Mouse (Mus musculus) intestine, embryonic 16.5 days (tissue): ENCODE measurements around the gene Fam189b. TPM values are rescaled to one million over a fixed set of nuclear protein-coding genes. Genes with fewer than 3 reads are reported as not detected.

Experiments used
- ATAC-seq: fragments of 200-750 bp; cut with Nextera tagmentation; 2 replicates; pipeline ENCODE4 v1.8.0; 2017; ENCODE audit warnings: moderate TSS enrichment, moderate library complexity
- H3K27ac ChIP-seq: fragments of 300-500 bp; sonication (generic); 2 replicates; pipeline ENCODE4 v1.5.1; 2014; ENCODE audit warnings: mild to moderate bottlenecking, low read length
- H3K27me3 ChIP-seq: fragments of 300-500 bp; sonication (generic); replicated peaks from 2 replicates; pipeline ENCODE4 v1.6.1; 2014; ENCODE audit warnings: low read length, control low read depth, mixed read lengths; ENCODE audit not compliant: control insufficient read depth, insufficient read depth
- H3K36me3 ChIP-seq: fragments of 300-500 bp; sonication (generic); 2 replicates; pipeline ENCODE4 v1.6.1; 2014; ENCODE audit warnings: low read length, control low read depth; ENCODE audit not compliant: control insufficient read depth, insufficient read depth
- H3K4me1 ChIP-seq: fragments of 300-500 bp; sonication (generic); 2 replicates; pipeline ENCODE4 v1.6.1; 2014; ENCODE audit warnings: low read length, control low read depth, mixed read lengths; ENCODE audit not compliant: control insufficient read depth, insufficient read depth
- H3K4me2 ChIP-seq: fragments of 300-500 bp; sonication (generic); 2 replicates; pipeline ENCODE4 v1.6.1; 2014; ENCODE audit warnings: low read depth, low read length, control low read depth
- H3K4me3 ChIP-seq: fragments of 300-500 bp; sonication (generic); 2 replicates; pipeline ENCODE4 v1.5.1; 2014; ENCODE audit warnings: mild to moderate bottlenecking, low read length
- H3K9ac ChIP-seq: fragments of 300-500 bp; sonication (generic); 2 replicates; pipeline ENCODE4 v1.6.1; 2014; ENCODE audit warnings: low read depth, low read length
- H3K9me3 ChIP-seq: fragments of 300-500 bp; sonication (generic); 2 replicates; pipeline ENCODE4 v1.6.1; 2016; ENCODE audit warnings: low read length, control low read depth; ENCODE audit not compliant: control insufficient read depth
- WGBS: fragments of 180-500 bp; shearing (Covaris S2); extraction: QIAGEN DNeasy Blood & Tissue Kit; methylation state at CpG from one replicate; pipeline ENCODE4 v1.1.7; 2014; 5-methylcytosine and 5-hydroxymethylcytosine counted together
- polyA plus RNA-seq: library from polyadenylated mRNA; unstranded; fragments of >200 nt; fragmentation: Nextera tagmentation; extraction: Ambion mirVana; gene quantifications from 2 replicates; pipeline ENCODE4 v1.2.1, GENCODE M21; 2015

Fam189b gene
- polyA plus RNA-seq, 1 experiment from 2014 or later: 20.8 TPM

- 86% methylated on average over 1 of the region's 1 CpGs for WGBS
- ATAC-seq: no peak
Observed at GRCm38 (mm10) chr3:89193351-89193750, 10.4 kb downstream of the Fam189b start.

GRCm38 (mm10) chr3:89193853-89194252, 10.9 kb downstream of the Fam189b start:
- Histone ChIP-seq H3K4me1 (peaks cover 7% of the 10 kb centered on the region; the same call in 1 of the 2 replicates), H3K9me3 (no peaks in the 10 kb centered on the region), H3K27ac (no peak overlapping the region), H3K4me3 (no peak overlapping the region), H3K4me2 (no peak overlapping the region), H3K36me3 (no peaks in the 10 kb centered on the region), H3K9ac (no peak overlapping the region), H3K27me3 (no peaks in the 10 kb centered on the region)
- ATAC-seq: no peak
- 89% methylated on average over 2 of the region's 2 CpGs for WGBS

More at GRCm38 (mm10) chr3:89193351-89193750, 10.4 kb downstream of the Fam189b start:
- Histone ChIP-seq H3K4me2 (no peak overlapping the region), H3K4me1 (peaks cover 7% of the 10 kb centered on the region; the same call in 1 of the 2 replicates), H3K9ac (no peak overlapping the region), H3K27me3 (no peaks in the 10 kb centered on the region), H3K9me3 (no peaks in the 10 kb centered on the region), H3K36me3 (no peaks in the 10 kb centered on the region), H3K4me3 (no peak overlapping the region), H3K27ac (no peak overlapping the region)

GRCm38 (mm10) chr3:89195979-89196877, 13.3 kb downstream of the Fam189b start:
- peak; percentile 98 for ATAC-seq

GRCm38 (mm10) chr3:89199839-89200238, 16.9 kb downstream of the Fam189b start:
- Histone ChIP-seq H3K4me3 (no peak overlapping the region), H3K9me3 (no peaks in the 10 kb centered on the region), H3K9ac (no peak overlapping the region), H3K27ac (no peak overlapping the region), H3K27me3 (no peaks in the 10 kb centered on the region), H3K4me1 (peaks cover 11% of the 10 kb centered on the region; the same call in 1 of the 2 replicates), H3K4me2 (no peak overlapping the region), H3K36me3 (no peaks in the 10 kb centered on the region)
- ATAC-seq: no peak
- 78% methylated on average over 3 of the region's 3 CpGs for WGBS

More at GRCm38 (mm10) chr3:89195979-89196877, 13.3 kb downstream of the Fam189b start:
- Histone ChIP-seq H3K4me3 (peak overlapping the region; percentile 53), H3K9me3 (no peaks in the 10 kb centered on the region), H3K27ac (peak overlapping the region; percentile 76), H3K27me3 (no peaks in the 10 kb centered on the region), H3K4me1 (peaks cover 7% of the 10 kb centered on the region; the same call in 1 of the 2 replicates), H3K4me2 (peak overlapping the region; percentile 61), H3K9ac (peak overlapping the region; percentile 78), H3K36me3 (no peaks in the 10 kb centered on the region)
- WGBS: 7% methylated on average over 33 of the region's 33 CpGs

GRCm38 (mm10) chr3:89202253-89203141, 19.6 kb downstream of the Fam189b start, which contains the start of gene Gba:
Gba (plus strand) TSS chr3:89202928.
- Histone ChIP-seq H3K9ac (peak within 1 kb of the TSS; percentile 65), H3K9me3 (no peaks in the 10 kb centered on the region), H3K4me3 (peak within 1 kb of the TSS; percentile 65), H3K4me2 (peak within 1 kb of the TSS; percentile 59), H3K27ac (no peak within 1 kb of the TSS), H3K4me1 (peaks cover 4% of the 10 kb centered on the region; the same call in 1 of the 2 replicates), H3K27me3 (no peaks in the 10 kb centered on the region), H3K36me3 (peaks cover under 1% of the 10 kb centered on the region; the same call in 1 of the 2 replicates)
- peak; percentile 85 for ATAC-seq
- WGBS: 27% methylated on average over 13 of the region's 13 CpGs

- Histone ChIP-seq H3K27me3 (no peaks in the 10 kb centered on the region), H3K4me1 (peaks cover 4% of the 10 kb centered on the region; the same call in 1 of the 2 replicates), H3K27ac (no peak overlapping the region), H3K9ac (peak overlapping the region; percentile 65), H3K4me2 (peak overlapping the region; percentile 59), H3K4me3 (peak overlapping the region; percentile 65), H3K9me3 (no peaks in the 10 kb centered on the region), H3K36me3 (peaks cover 7% of the 10 kb centered on the region)
- 38% methylated on average over 5 of the region's 5 CpGs for WGBS
- ATAC-seq: peak; percentile 32; the same call in 1 of the 2 replicates
Observed at GRCm38 (mm10) chr3:89203142-89203514, 20.2 kb downstream of the Fam189b start.

- Histone ChIP-seq H3K27ac (no peak overlapping the region), H3K4me3 (no peak overlapping the region), H3K4me1 (peaks cover 4% of the 10 kb centered on the region; the same call in 1 of the 2 replicates), H3K9me3 (no peaks in the 10 kb centered on the region), H3K36me3 (peaks cover 18% of the 10 kb centered on the region), H3K4me2 (no peak overlapping the region), H3K9ac (no peak overlapping the region), H3K27me3 (no peaks in the 10 kb centered on the region)
- 94% methylated on average over 7 of the region's 7 CpGs for WGBS
- no peak for ATAC-seq
Observed at GRCm38 (mm10) chr3:89206079-89206478, 23.1 kb downstream of the Fam189b start.

- Histone ChIP-seq H3K27ac (no peak overlapping the region), H3K36me3 (peaks cover 18% of the 10 kb centered on the region), H3K4me2 (no peak overlapping the region), H3K9ac (no peak overlapping the region), H3K4me3 (no peak overlapping the region), H3K9me3 (no peaks in the 10 kb centered on the region), H3K27me3 (no peaks in the 10 kb centered on the region), H3K4me1 (peaks cover 4% of the 10 kb centered on the region; the same call in 1 of the 2 replicates)
- ATAC-seq: no peak
- WGBS: 75% methylated on average over 2 of the region's 2 CpGs
Observed at GRCm38 (mm10) chr3:89206695-89207094, 23.8 kb downstream of the Fam189b start.
